Mouse (Mus musculus) urinary bladder, adult 18-20 months (tissue): ENCODE measurements around the gene Sema4c.
A peak's percentile ranks its signal among the peaks of the same experiment; 100 is the strongest.

Source experiments
- DNase-seq, 2 experiments: peaks; one replicate each; pipeline ENCODE4 v3.0.0; 2022; ENCODE audit warnings: low spot score in 2 of 2, mixed read lengths in 2 of 2

The Sema4c gene

DNA sequence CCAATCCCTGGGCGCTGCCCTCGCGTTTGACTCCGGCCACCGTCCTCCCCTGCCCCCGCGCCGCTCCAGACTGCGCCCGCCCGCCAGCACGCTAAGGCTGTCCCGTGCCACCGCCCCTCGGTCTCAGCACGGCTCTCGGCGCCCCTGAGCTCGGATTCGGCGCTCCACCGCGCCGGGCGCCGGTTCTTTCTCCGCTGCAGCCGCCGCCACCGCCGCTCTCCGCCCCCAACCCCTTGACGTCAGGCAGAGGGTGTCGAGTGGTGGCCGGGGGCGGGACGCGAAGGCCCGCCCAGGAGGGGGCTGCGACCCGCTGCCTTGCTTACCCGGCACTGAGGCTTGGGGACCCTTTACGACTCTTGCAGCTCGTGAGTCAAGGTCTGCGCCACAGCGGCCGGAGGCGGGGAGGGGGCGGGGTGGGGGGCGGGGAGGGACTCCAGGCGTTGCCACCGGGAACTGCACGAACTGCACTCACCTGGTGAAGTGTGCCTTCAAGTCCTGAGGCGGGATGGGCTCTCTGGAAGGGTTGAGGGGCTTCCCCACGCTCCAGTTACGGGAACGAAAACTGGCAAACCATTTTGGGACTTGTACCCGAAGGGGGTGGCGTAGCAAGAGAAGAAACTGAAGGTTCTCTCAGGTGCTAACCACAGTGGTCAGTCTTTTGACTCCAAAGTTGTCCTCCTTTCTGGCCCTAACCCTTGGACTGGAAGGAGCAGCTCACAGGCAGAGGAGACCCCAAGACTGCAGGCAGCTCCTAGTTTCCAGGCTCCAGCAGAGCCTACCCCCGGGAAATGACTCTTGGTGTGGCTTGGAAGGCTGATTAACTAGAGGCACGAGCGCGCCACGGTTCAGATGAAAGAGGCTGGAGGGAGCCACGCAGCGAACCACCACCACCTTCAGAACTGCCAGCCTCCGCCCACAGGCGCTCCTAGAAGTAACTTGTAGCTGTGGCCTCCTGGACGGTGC lies at the start of gene Sema4c:
Gene Sema4c (minus strand): TSS at position 319 of the 963 bp plus-strand sequence.
- DNase-seq = peak; percentile 66 to 69

DNA sequence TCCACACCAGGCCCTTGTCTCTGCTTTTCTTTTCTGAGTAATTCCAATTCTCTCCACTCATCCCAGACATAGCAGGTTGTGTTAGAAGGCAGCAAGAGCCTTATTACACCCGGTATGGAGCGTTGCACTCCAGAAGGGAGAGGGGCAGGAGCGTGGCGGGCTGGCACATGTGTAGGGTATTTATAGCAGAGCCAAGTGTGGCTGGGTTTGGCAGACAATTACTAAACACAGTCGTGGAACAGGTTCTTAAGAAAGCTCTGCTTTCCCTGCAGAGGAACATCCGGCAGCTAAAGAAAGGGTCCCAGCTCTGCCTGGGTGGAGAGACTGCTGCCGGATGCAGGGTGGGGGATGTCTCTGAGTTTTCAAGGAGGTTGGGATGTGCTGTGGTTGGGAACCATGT lies 48.8 kb upstream of the Sema4c start:
- DNase-seq = peak in 1 of 2 experiments; percentile 34

- DNase-seq = no peak
Observed at GRCm38 (mm10) chr1:36604254-36605156, 46.4 kb upstream of the Sema4c start.

GRCm38 (mm10) chr1:36603361-36603760 lies 45.2 kb upstream of the Sema4c start:
- DNase-seq = peak; percentile 55 to 74

- DNase-seq = peak in 1 of 2 experiments; percentile 54
Observed at GRCm38 (mm10) chr1:36602271-36602670, 44.1 kb upstream of the Sema4c start.

- DNase-seq = no peak
Observed at GRCm38 (mm10) chr1:36598411-36598810, 40.3 kb upstream of the Sema4c start.

DNA sequence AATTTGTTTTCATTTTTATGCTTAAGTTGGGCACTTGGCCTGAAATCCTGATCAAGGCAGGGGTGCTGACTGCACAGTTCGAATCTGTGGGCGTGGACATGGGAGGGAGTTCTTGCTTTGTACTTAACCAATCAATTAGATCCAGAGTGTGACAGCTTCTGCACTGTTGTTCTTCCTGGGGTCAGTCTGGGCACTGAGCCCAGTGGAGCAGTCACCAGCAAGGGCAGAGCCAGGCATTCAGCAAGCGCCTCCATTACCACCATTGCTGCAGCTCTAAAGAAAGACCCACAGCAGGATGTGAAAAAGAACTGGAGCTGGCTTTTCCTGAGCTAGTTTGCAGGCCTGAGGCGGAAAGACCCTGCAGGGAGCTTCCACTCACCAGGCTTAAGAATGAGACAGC lies 38.0 kb upstream of the Sema4c start:
- no peak for DNase-seq

GRCm38 (mm10) chr1:36595167-36595931 lies 37.2 kb upstream of the Sema4c start:
- DNase-seq = no peak

DNA sequence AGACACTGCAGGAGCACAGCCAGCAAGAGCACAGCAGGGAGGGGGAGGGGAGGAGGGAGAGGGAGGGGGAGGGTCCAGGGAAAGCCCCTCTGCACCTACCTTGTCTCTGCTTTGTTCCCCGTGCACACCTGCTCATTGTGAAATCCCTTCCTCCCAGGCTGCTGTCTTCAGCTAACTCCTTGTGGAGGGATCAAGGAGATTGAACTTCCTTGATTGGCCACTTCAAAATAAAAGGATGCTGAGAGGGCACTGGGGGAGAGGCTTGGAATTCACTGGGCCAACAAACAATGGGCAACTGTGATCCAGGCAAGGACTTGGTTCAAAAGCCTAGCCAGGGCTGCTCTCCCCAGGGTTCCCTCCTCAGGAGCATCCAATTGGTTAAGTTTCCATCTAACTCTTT lies 35.0 kb upstream of the Sema4c start:
- no peak for DNase-seq

GRCm38 (mm10) chr1:36591408-36591807 lies 33.3 kb upstream of the Sema4c start:
- no peak for DNase-seq

- no peak for DNase-seq
Observed at GRCm38 (mm10) chr1:36590664-36591063, 32.5 kb upstream of the Sema4c start.

GRCm38 (mm10) chr1:36589486-36589885 lies 31.3 kb upstream of the Sema4c start:
- peak in 1 of 2 experiments; percentile 74 for DNase-seq

GRCm38 (mm10) chr1:36588476-36589450 lies 30.6 kb upstream of the Sema4c start:
- peak in 1 of 2 experiments; percentile 30 for DNase-seq

DNA sequence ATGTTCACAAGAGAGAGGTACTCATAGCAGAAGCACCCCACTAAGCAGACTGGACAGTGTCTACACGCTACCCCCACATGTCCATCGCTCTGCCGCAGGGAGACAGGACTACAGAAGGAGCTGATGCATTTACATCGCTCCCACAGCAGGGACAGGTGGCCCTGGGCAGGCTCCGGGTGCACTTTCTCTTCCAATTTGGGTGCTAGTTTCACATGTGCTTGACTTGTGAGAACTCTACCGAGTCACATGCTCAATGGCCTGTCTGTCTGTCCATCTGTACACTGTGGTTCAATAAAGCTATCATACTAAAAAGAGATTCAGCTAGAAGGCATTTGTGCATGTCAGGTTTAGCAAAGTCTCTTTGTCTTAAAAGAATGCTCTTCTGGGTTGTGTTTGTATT lies 29.7 kb upstream of the Sema4c start:
- no peak for DNase-seq

GRCm38 (mm10) chr1:36586288-36586687 lies 28.1 kb upstream of the Sema4c start:
- no peak for DNase-seq

DNA sequence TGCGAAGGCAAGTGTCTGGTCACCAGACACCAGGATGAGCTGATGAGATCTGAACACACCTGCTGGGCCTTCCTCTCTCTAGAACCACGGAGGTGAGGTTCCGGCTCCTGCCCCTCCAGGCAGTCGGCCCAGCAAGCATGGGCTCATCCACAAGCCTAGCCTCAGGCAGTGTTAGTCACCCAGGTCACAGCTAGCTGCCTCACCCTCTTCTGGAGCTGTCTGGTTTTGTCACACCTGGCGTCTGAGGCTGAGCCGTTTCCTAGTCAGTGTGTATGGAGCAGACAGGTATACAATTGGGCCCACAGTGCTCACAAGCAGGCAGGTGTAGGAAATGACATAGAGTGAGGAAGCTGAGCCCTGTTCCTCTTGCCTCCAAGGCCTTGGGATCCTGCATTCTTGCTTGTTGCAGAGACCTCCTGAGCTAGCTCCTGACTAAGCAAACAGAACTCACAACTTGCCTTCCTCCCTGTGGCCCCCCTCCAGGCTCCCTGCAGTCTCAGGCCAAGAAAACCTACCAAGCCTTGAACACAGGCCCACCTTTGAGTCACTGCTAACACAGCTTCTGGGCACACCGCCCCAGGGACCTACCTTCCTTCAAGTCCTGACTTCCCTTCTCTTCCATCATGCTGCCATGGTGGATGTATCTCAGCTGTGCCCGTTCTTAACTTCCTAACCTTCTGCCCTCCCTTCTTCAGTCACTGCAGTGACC lies 25.4 kb upstream of the Sema4c start:
- DNase-seq = peak in 1 of 2 experiments; percentile 47

DNA sequence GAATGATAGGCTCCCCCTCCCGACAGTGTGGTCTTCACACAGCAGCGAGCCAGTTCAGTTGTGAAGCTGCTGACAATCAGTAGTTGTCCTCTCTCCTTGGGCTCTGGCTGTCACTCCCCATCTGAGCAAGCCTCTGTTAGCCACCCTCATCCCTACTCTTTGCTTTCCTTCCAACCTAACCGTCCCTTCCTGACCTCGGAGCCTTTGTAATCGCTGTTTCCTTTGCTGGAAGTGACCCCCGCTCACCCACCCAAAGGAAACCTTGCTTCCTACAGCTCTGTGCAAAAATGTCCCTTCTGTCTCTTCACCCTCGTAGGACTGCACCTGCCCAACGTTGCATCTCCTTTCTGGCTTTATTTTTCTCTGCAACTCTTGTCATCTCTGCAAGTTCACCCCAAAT lies 24.1 kb upstream of the Sema4c start:
- no peak for DNase-seq

DNA sequence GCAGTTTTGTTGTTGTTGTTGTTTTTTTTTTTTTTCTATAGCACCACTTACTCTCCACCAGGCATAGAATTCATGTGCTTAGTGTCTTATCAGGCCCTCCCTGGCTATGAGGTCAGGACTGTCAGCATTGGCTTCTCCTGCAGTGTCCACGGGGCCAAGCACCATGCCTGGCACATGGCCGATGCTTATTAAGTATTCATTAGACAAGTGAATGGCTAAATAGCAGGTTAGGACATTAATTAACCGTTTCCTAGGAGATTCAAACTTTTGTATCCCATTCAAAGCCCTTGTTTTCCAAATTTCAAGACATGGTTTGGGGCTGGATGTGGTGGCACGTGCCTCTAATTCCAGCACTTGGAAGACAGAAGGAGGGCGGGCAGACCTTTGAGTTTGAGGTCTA lies 23.1 kb upstream of the Sema4c start:
- DNase-seq = no peak

DNA sequence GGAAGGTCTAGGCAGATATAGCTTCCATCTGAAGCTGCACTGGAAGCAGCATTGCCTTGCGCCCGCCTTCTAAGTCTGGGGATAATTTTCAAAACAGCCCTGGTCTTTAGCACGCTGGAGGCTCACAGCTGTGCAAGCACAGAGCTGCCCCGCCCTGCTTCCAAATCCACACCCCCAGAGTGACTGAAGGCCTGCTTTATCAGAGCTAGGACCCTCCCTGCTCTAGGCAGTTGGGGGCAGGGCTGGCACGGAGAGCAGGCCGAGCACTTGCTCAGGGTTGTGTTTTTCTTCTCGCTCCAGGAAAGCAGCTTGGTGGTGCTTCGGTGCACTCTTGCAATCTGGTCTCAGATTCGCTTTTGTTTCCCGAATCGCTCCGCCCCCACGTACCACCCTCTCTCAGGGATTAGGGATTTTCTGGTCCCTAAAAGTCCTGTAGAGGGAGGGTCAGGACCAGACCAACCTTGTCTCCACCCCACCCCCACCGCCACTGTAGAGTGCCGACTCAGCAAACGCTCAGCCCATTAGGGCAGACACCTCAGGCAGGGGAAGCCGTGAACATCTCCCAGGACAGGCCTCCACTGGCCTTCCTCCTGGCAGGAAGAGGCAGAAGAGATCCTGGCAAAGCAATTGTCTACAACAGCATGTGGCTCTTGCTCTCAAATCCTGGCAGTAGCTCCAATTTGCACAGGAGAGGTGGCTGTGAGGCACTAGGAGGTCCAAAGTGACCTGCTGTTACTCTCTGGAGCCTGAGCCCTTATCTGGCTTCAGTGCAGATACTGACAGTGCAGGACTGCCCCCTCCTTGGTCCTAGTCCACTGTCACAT lies 22.4 kb upstream of the Sema4c start:
- DNase-seq = peak; percentile 61 to 63
